Mouse (Mus musculus) small intestine, adult 2 months (tissue): Measurements from ENCODE around the gene Hoxa13.

ENCODE experiments used
- CTCF ChIP-seq: fragments of 200-500 bp; IDR thresholded peaks from 2 replicates; pipeline ENCODE4 v1.5.1; 2012; ENCODE audit warnings: low read depth, mild to moderate bottlenecking, control low read depth, inconsistent platforms, low read length, moderate library complexity, mixed read lengths; ENCODE audit not compliant: insufficient replicate concordance, insufficient read length; ENCODE audit errors: extremely low read depth
- POLR2A ChIP-seq: fragments of 200-500 bp; IDR thresholded peaks from 2 replicates; pipeline ENCODE4 v1.6.1; 2012; ENCODE audit warnings: low read depth, mild to moderate bottlenecking, control low read depth, inconsistent platforms, low read length, moderate library complexity

GRCm38 (mm10) chr6:52216691-52217458 is 43.8 kb downstream of the Hoxa13 start:
- TF ChIP-seq POLR2A: no peak
- no peak for TF ChIP-seq CTCF
